Mouse (Mus musculus): ENCODE data around the gene Hist1h4d. TPM values are rescaled to one million over a fixed set of nuclear protein-coding genes. Genes with fewer than 3 reads are reported as not detected.
A peak's percentile ranks its signal among the peaks of the same experiment; 100 is the strongest.

The Hist1h4d gene
- total RNA-seq, 2 experiments from 2014 or later: 159 to 164 TPM

DNA sequence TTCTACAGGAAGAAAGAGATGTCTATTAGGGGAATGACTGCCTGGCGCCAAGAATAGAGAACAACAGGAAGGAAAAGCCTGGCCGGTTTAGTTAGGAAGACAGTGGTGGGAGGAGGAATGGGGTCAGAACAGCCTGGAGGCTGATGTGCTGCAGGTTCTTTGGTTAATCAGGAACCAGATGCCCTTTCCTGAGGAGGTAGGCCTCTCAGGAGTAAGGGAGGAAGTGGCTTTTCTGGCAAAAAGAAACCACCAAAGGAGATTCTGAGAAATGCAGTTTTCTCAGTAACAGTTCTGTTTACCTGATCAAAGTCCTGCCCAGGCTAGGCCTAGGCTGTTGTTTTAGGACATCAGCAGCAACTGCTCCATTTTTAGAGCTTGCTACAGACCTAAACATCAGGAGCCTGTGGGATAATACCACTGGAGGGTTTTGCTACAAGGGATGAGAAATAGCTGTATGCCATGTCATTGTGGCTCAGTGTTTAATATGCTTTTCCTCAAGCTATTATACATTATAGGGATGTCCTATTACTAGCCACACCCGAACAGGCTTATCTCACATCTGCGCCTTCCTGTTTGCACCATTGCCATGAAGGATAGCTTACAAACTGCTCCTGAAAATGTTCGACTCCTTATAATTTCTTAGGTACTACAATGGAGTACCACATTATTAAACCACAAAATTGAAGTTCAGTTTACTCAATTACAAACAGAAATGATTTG is 11.8 kb downstream of the Hist1h4d start:
- no peak for DNase-seq

GRCm38 (mm10) chr13:23595185-23595584 is 13.8 kb downstream of the Hist1h4d start:
- no peak for DNase-seq

GRCm38 (mm10) chr13:23595622-23596372 is 14.4 kb downstream of the Hist1h4d start:
- DNase-seq: no peak

- DNase-seq: peak; percentile 79 to 87
These were observed 16.6 kb downstream of the Hist1h4d start for GRCm38 (mm10) chr13:23597957-23598356.

DNA sequence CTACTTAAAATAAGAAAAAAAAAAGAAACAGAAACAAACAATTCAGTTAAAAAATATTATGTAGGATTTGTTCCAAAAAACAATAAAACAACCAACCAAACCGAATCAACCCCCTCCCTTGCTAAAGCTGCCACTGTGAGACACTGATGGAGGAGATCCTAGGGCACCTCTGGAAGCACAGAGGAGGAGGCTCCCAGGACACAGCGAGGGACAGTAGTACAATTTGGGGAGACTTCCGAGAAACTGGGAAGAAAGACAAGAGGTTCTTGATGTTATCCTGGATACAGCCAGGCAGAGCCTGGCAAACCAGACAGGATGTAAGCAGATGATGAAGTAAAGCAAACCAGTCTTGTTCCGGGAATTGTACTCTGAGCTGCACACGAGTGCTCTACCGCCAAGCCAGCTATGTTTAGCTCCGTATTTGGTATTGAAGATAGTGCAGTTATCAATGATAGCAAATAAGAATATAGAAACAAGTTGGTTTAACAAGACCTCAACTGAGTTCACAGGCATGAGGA is 21.8 kb downstream of the Hist1h4d start:
- DNase-seq: no peak

DNA sequence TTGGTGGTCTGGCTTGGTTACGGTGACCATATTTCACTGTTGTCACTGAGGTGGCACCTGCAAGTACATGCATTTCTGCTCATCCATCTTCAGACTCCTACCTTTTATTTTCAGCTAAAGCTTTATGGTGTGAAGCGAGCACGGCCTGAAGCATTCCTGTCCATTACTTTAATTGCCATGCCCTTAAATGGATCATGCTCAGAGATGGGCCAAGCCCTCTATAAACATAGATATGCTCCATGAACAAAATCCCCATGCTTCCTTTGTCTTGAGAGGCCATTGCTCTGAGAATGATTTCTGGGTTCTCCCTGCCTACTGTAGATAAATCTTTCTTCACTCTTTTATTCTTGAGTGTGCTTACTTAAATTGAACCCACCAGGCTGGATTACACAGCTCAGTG is 23.1 kb downstream of the Hist1h4d start:
- DNase-seq: no peak

DNA sequence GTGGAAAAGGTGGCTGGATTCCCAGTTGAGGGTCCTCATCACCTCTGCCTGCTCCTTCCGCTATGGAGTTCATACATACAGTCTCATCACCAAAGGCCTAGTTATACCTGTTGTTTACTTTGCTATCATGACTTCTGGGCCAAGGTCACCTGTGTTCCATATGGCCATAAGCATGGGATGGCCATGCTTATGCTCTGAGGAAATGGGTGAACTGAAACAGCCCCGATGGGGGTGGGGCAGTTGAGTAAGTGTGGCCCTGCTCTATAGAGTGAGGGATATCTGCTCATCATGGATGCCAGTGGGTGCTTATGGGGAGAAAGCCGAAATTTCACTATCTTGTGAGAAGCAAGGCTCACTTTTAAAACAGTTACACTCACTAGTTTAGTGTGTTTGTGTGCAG is 23.7 kb downstream of the Hist1h4d start:
- DNase-seq: no peak

GRCm38 (mm10) chr13:23609209-23609608 is 27.8 kb downstream of the Hist1h4d start:
- DNase-seq: peak in 1 of 2 experiments; percentile 15

GRCm38 (mm10) chr13:23609844-23610243 is 28.4 kb downstream of the Hist1h4d start:
- DNase-seq: no peak

DNA sequence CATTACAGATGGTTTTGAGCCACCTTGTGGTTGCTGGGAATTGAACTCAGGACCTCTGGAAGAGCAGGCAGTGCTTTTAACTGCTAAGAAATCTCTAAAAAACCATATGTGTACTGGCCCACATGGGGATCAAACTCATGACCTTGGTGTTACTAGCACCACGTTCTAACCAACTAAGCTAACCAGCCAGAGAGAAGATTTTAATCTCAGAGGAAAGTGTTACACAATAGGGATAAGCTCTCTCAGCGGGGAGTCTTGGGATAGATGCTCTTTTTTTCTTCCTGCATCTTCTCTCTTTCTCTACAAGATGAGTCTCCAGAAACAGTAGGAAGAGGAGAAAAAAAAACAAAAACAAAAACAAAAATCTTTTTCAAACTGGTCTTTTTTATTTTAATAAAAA is 29.0 kb downstream of the Hist1h4d start:
- DNase-seq: no peak

- no peak for DNase-seq
These were observed 30.2 kb downstream of the Hist1h4d start for GRCm38 (mm10) chr13:23611638-23612037.

DNA sequence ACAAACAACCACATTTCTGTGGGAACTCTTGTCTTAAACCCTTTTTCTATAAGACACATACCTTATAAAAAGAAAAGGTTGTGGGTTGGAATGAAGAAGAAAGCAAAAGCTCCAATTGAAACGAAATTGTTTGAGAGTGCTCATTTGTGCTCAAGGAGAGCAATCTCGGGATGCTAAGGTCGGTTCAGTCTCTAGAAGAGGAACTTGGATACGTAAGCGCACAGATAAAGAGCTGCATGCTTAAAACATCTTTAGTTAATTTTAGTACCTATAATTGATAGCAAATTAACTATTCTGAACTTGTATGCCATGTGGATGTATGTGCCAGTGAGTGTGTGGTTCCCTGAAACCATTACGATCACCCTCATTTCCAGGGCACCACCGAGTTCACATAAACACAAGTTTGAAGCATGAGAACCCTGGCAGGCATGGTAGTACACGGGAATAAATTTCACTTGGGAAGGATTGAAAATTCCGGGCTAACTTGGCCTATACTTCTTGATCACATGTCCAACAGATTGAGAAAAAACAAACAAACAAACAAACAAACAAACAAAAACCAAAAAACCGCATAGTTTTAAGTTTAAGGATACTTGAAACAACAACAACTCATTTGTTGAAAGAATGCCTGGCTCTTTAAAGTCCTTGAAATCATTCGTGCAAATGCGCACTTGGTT is 38.8 kb downstream of the Hist1h4d start:
- no peak for DNase-seq

- DNase-seq: peak; percentile 71 to 76
These were observed 39.5 kb downstream of the Hist1h4d start, which contains the start of gene Hist1h2be for GRCm38 (mm10) chr13:23620733-23621531. Gene Hist1h2be (minus strand): TSS chr13:23621124.

DNA sequence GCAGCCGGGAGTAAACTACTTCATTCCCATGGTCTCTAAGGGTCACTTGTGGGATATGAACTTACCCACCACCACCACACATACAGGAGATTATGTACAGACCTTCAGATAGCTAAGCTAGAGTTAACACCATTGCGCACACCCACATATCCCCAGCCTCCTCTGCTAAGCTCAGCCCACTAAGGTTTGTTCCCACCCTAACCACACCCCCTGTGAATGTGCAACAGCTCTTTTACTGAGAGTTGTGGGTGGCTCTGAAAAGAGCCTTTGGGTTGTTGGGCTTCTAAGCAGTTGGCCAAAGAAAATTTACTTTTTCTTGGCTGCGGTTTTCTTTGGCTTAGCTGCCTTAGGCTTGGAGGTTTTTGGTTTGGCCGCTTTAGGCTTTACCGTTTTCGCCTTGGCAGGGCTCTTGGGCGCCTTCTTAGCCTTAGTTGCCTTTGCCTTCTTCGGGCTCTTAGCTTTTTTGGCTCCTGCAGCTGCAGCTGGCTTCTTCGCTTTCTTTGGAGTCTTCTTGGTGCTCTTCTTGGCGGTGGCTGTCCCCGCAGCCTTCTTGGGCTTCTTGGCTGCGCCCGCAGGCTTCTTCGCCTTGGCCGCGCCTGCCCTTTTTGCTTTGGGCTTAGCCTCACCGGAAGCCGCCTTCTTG is 40.3 kb downstream of the Hist1h4d start:
- DNase-seq: peak; percentile 80 to 84

GRCm38 (mm10) chr13:23622175-23622671 is 40.8 kb downstream of the Hist1h4d start, which contains the start of gene Hist1h1e:
Gene Hist1h1e (minus strand): TSS chr13:23622558.
- peak; percentile 93 to 95 for DNase-seq

- DNase-seq: peak in 1 of 2 experiments; percentile 43
These were observed 41.6 kb downstream of the Hist1h4d start for GRCm38 (mm10) chr13:23622861-23623450.

DNA sequence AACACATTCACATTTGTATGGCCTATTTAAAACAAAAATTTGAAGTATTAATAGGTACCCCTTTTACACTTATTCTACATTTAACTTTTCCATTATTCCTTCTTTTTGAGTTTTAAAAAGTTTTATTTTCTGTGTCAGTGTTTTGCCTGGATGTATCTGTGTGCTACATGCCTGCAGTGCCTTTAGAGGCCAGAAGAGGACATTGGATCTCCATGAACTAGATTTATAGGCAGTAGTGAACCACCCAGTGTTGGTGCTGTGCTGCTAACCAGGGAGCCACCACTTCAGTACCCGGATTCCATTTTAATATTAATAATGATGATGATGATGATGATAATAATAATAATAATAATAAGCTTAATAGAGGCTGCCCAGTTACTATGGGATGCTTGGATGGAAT is 49.3 kb downstream of the Hist1h4d start:
- DNase-seq: peak in 1 of 2 experiments; percentile 4
